Mouse (Mus musculus): ENCODE measurements at regions not wholly inside any gene's neighbourhood (a gene's known extent, or its start where the extent isn't known, plus 50 kb on each side); places are given as distances from the start of the nearest gene placed in this dataset.

GRCm38 (mm10) chrX:12375796-12376195, 211.8 kb upstream of the Atp6ap2 start:
- no peak for ATAC-seq
- no peaks in the 10 kb centered on the region for H3K4me1 ChIP-seq (ENCODE audit: control insufficient read depth, insufficient read depth, low read length)
- H3K9me3 ChIP-seq (replicated peaks; ENCODE audit: control insufficient read depth, low read length, poor library complexity, severe bottlenecking), result no peaks in the 10 kb centered on the region
- no peak overlapping the region for H3K27ac ChIP-seq (ENCODE audit: low read length)
- no peak overlapping the region for H3K9ac ChIP-seq (ENCODE audit: low read depth, low read length)
- no peak overlapping the region for H3K4me2 ChIP-seq (ENCODE audit: low read length)
- no peaks in the 10 kb centered on the region for H3K27me3 ChIP-seq (ENCODE audit: control insufficient read depth, insufficient read depth, low read depth, low read length)
- H3K36me3 ChIP-seq (ENCODE audit: control insufficient read depth, insufficient read depth, low read length), result no peaks in the 10 kb centered on the region
- WGBS, result 36% methylated on average over 1 of the region's 1 CpGs
- H3K4me3 ChIP-seq (ENCODE audit: low read depth, low read length), result no peak overlapping the region

GRCm38 (mm10) chrX:12376238-12376980, 211.2 kb upstream of the Atp6ap2 start:
- no peak overlapping the region for H3K4me3 ChIP-seq (ENCODE audit: low read depth, low read length)

GRCm38 (mm10) chrX:12377441-12377840, 210.2 kb upstream of the Atp6ap2 start:
- Histone ChIP-seq H3K4me1 (ENCODE audit: control insufficient read depth, insufficient read depth, low read length) (no peaks in the 10 kb centered on the region), H3K9me3 (replicated peaks; ENCODE audit: control insufficient read depth, low read length, poor library complexity, severe bottlenecking) (no peaks in the 10 kb centered on the region), H3K9ac (ENCODE audit: low read depth, low read length) (no peak overlapping the region), H3K4me2 (ENCODE audit: low read length) (no peak overlapping the region), H3K36me3 (ENCODE audit: control insufficient read depth, insufficient read depth, low read length) (no peaks in the 10 kb centered on the region), H3K4me3 (ENCODE audit: low read depth, low read length) (no peak overlapping the region), H3K27ac (ENCODE audit: low read length) (no peak overlapping the region), H3K27me3 (ENCODE audit: control insufficient read depth, insufficient read depth, low read depth, low read length) (no peaks in the 10 kb centered on the region)
- no peak for ATAC-seq
- WGBS, result 76% methylated on average over 7 of the region's 7 CpGs

More at GRCm38 (mm10) chrX:12376238-12376980, 211.2 kb upstream of the Atp6ap2 start:
- Histone ChIP-seq H3K9me3 (replicated peaks; ENCODE audit: control insufficient read depth, low read length, poor library complexity, severe bottlenecking) (no peaks in the 10 kb centered on the region), H3K9ac (ENCODE audit: low read depth, low read length) (no peak overlapping the region), H3K27me3 (ENCODE audit: control insufficient read depth, insufficient read depth, low read depth, low read length) (no peaks in the 10 kb centered on the region), H3K4me2 (ENCODE audit: low read length) (no peak overlapping the region), H3K27ac (ENCODE audit: low read length) (no peak overlapping the region), H3K36me3 (ENCODE audit: control insufficient read depth, insufficient read depth, low read length) (no peaks in the 10 kb centered on the region), H3K4me1 (ENCODE audit: control insufficient read depth, insufficient read depth, low read length) (no peaks in the 10 kb centered on the region)
- no peak for ATAC-seq
- 70% methylated on average over 6 of the region's 6 CpGs for WGBS

- H3K4me3 ChIP-seq (ENCODE audit: low read depth, low read length), result no peak overlapping the region
- no peak overlapping the region for H3K9ac ChIP-seq (ENCODE audit: low read depth, low read length)
- WGBS, result 59% methylated on average over 7 of the region's 7 CpGs
- no peaks in the 10 kb centered on the region for H3K27me3 ChIP-seq (ENCODE audit: control insufficient read depth, insufficient read depth, low read depth, low read length)
- no peaks in the 10 kb centered on the region for H3K36me3 ChIP-seq (ENCODE audit: control insufficient read depth, insufficient read depth, low read length)
- H3K4me2 ChIP-seq (ENCODE audit: low read length), result no peak overlapping the region
- H3K9me3 ChIP-seq (replicated peaks; ENCODE audit: control insufficient read depth, low read length, poor library complexity, severe bottlenecking), result no peaks in the 10 kb centered on the region
- H3K4me1 ChIP-seq (ENCODE audit: control insufficient read depth, insufficient read depth, low read length), result peaks cover 9% of the 10 kb centered on the region
- peak; percentile 92 for ATAC-seq
- peak overlapping the region; percentile 73 for H3K27ac ChIP-seq (ENCODE audit: low read length)
Measured at GRCm38 (mm10) chrX:12392145-12392825, 195.3 kb upstream of the Atp6ap2 start.

- Histone ChIP-seq H3K4me2 (ENCODE audit: low read length) (no peak overlapping the region), H3K9ac (ENCODE audit: low read depth, low read length) (no peak overlapping the region), H3K4me3 (ENCODE audit: low read depth, low read length) (no peak overlapping the region), H3K27me3 (ENCODE audit: control insufficient read depth, insufficient read depth, low read depth, low read length) (no peaks in the 10 kb centered on the region), H3K27ac (ENCODE audit: low read length) (no peak overlapping the region), H3K9me3 (replicated peaks; ENCODE audit: control insufficient read depth, low read length, poor library complexity, severe bottlenecking) (no peaks in the 10 kb centered on the region; the same call in 1 of the 2 replicates), H3K36me3 (ENCODE audit: control insufficient read depth, insufficient read depth, low read length) (no peaks in the 10 kb centered on the region), H3K4me1 (ENCODE audit: control insufficient read depth, insufficient read depth, low read length) (no peaks in the 10 kb centered on the region)
- WGBS, result 70% methylated on average over 3 of the region's 3 CpGs
- ATAC-seq, result no peak
Measured at GRCm38 (mm10) chrX:12409319-12409718, 178.3 kb upstream of the Atp6ap2 start.

- Histone ChIP-seq H3K36me3 (ENCODE audit: control insufficient read depth, insufficient read depth, low read length) (no peaks in the 10 kb centered on the region), H3K9ac (ENCODE audit: low read depth, low read length) (no peak overlapping the region), H3K4me1 (ENCODE audit: control insufficient read depth, insufficient read depth, low read length) (no peaks in the 10 kb centered on the region), H3K9me3 (replicated peaks; ENCODE audit: control insufficient read depth, low read length, poor library complexity, severe bottlenecking) (no peaks in the 10 kb centered on the region), H3K27me3 (ENCODE audit: control insufficient read depth, insufficient read depth, low read depth, low read length) (no peaks in the 10 kb centered on the region), H3K4me2 (ENCODE audit: low read length) (no peak overlapping the region), H3K27ac (ENCODE audit: low read length) (no peak overlapping the region), H3K4me3 (ENCODE audit: low read depth, low read length) (no peak overlapping the region)
- WGBS, result 74% methylated on average over 6 of the region's 6 CpGs
- no peak for ATAC-seq
Measured at GRCm38 (mm10) chrX:12425566-12425965, 162.0 kb upstream of the Atp6ap2 start.

GRCm38 (mm10) chrX:12426664-12427063, 160.9 kb upstream of the Atp6ap2 start:
- no peaks in the 10 kb centered on the region for H3K27me3 ChIP-seq (ENCODE audit: control insufficient read depth, insufficient read depth, low read depth, low read length)
- H3K9me3 ChIP-seq (replicated peaks; ENCODE audit: control insufficient read depth, low read length, poor library complexity, severe bottlenecking), result no peaks in the 10 kb centered on the region
- no peaks in the 10 kb centered on the region for H3K4me1 ChIP-seq (ENCODE audit: control insufficient read depth, insufficient read depth, low read length)
- H3K9ac ChIP-seq (ENCODE audit: low read depth, low read length), result no peak overlapping the region
- no peak overlapping the region for H3K4me2 ChIP-seq (ENCODE audit: low read length)
- H3K4me3 ChIP-seq (ENCODE audit: low read depth, low read length), result no peak overlapping the region
- ATAC-seq, result no peak
- H3K36me3 ChIP-seq (ENCODE audit: control insufficient read depth, insufficient read depth, low read length), result no peaks in the 10 kb centered on the region
- WGBS, result 48% methylated on average over 4 of the region's 4 CpGs
- no peak overlapping the region for H3K27ac ChIP-seq (ENCODE audit: low read length)

GRCm38 (mm10) chrX:12432289-12432688, 155.3 kb upstream of the Atp6ap2 start:
- Histone ChIP-seq H3K4me1 (ENCODE audit: control insufficient read depth, insufficient read depth, low read length) (no peaks in the 10 kb centered on the region; the same call in 1 of the 2 replicates), H3K9ac (ENCODE audit: low read depth, low read length) (no peak overlapping the region), H3K36me3 (ENCODE audit: control insufficient read depth, insufficient read depth, low read length) (no peaks in the 10 kb centered on the region), H3K4me2 (ENCODE audit: low read length) (no peak overlapping the region), H3K9me3 (replicated peaks; ENCODE audit: control insufficient read depth, low read length, poor library complexity, severe bottlenecking) (0 out of 2 replicates have a peak, but pooled peaks cover 2% of the 10 kb centered on the region), H3K27ac (ENCODE audit: low read length) (no peak overlapping the region), H3K4me3 (ENCODE audit: low read depth, low read length) (no peak overlapping the region), H3K27me3 (ENCODE audit: control insufficient read depth, insufficient read depth, low read depth, low read length) (no peaks in the 10 kb centered on the region)
- ATAC-seq, result no peak
- 93% methylated on average over 2 of the region's 2 CpGs for WGBS

- Histone ChIP-seq H3K36me3 (ENCODE audit: control insufficient read depth, insufficient read depth, low read length) (no peaks in the 10 kb centered on the region), H3K27ac (ENCODE audit: low read length) (no peak overlapping the region), H3K4me2 (ENCODE audit: low read length) (no peak overlapping the region), H3K9me3 (replicated peaks; ENCODE audit: control insufficient read depth, low read length, poor library complexity, severe bottlenecking) (0 out of 2 replicates have a peak, but pooled peaks cover 2% of the 10 kb centered on the region), H3K9ac (ENCODE audit: low read depth, low read length) (no peak overlapping the region), H3K27me3 (ENCODE audit: control insufficient read depth, insufficient read depth, low read depth, low read length) (no peaks in the 10 kb centered on the region), H3K4me1 (ENCODE audit: control insufficient read depth, insufficient read depth, low read length) (no peaks in the 10 kb centered on the region; the same call in 1 of the 2 replicates), H3K4me3 (ENCODE audit: low read depth, low read length) (no peak overlapping the region)
- no peak for ATAC-seq
- 51% methylated on average over 8 of the region's 8 CpGs for WGBS
Measured at GRCm38 (mm10) chrX:12435656-12436055, 151.9 kb upstream of the Atp6ap2 start.

Data from midbrain, embryonic 16.5 days (tissue).